Mouse (Mus musculus) embryonic facial prominence, embryonic 14.5 days (tissue): Measurements from ENCODE around the gene Krtap31-2. TPM values are rescaled to one million over a fixed set of nuclear protein-coding genes. Genes with fewer than 3 reads are reported as not detected.

Source experiments
- ATAC-seq: fragments of 200-750 bp; cut with Nextera tagmentation; 2 replicates; pipeline ENCODE4 v1.8.0; 2017; ENCODE audit warnings: low read depth, moderate number of reproducible peaks, moderate TSS enrichment
- DNase-seq: peaks from one replicate; pipeline ENCODE4 v3.0.0-alpha.2; 2015; ENCODE audit warnings: low spot score
- H3K27ac ChIP-seq: fragments of 300-500 bp; sonication (generic); replicated peaks from 2 replicates; pipeline ENCODE4 v1.5.1; 2014; ENCODE audit warnings: low read depth, mild to moderate bottlenecking, low read length, moderate library complexity
- H3K27me3 ChIP-seq: fragments of 300-500 bp; sonication (generic); replicated peaks from 2 replicates; pipeline ENCODE4 v1.6.1; 2014; ENCODE audit warnings: low read length; ENCODE audit not compliant: control insufficient read depth, insufficient read depth
- H3K36me3 ChIP-seq: fragments of 300-500 bp; sonication (generic); 2 replicates; pipeline ENCODE4 v1.6.1; 2014; ENCODE audit warnings: low read length, mixed read lengths; ENCODE audit not compliant: control insufficient read depth, insufficient read depth
- H3K4me1 ChIP-seq: fragments of 300-500 bp; sonication (generic); 2 replicates; pipeline ENCODE4 v1.6.1; 2014; ENCODE audit warnings: antibody characterized with exemption, low read length; ENCODE audit not compliant: control insufficient read depth, insufficient read depth
- H3K4me2 ChIP-seq: fragments of 300-500 bp; sonication (generic); 2 replicates; pipeline ENCODE4 v1.6.1; 2014; ENCODE audit warnings: low read depth, mild to moderate bottlenecking, low read length, moderate library complexity, mixed read lengths
- H3K4me3 ChIP-seq: fragments of 300-500 bp; sonication (generic); 2 replicates; pipeline ENCODE4 v1.5.1; 2014; ENCODE audit warnings: low read depth, mild to moderate bottlenecking, low read length
- H3K9ac ChIP-seq: fragments of 300-500 bp; sonication (generic); 2 replicates; pipeline ENCODE4 v1.6.1; 2014; ENCODE audit warnings: low read depth, mild to moderate bottlenecking, low read length, moderate library complexity, mixed read lengths
- H3K9me3 ChIP-seq: fragments of 300-500 bp; sonication (generic); 2 replicates; pipeline ENCODE4 v1.6.1; 2016; ENCODE audit warnings: low read length; ENCODE audit not compliant: control insufficient read depth
- WGBS: fragments of 180-500 bp; shearing (Covaris S2); extraction: QIAGEN DNeasy Blood & Tissue Kit; methylation state at CpG from one replicate; pipeline ENCODE4 v1.1.7; 2014; 5-methylcytosine and 5-hydroxymethylcytosine counted together
- polyA plus RNA-seq: library from polyadenylated mRNA; unstranded; fragments of >200 nt; fragmentation: Nextera tagmentation; extraction: Ambion mirVana; gene quantifications from 2 replicates; pipeline ENCODE4 v1.2.1, GENCODE M21; 2014

The Krtap31-2 gene
- not detected in 2 replicates for polyA plus RNA-seq

GRCm38 (mm10) chr11:99935991-99936390 lies at the start of gene Krtap31-2:
Gene Krtap31-2 (plus strand): TSS chr11:99936291.
- Histone ChIP-seq H3K4me3 (no peak within 1 kb of the TSS), H3K27ac (no peak within 1 kb of the TSS), H3K9ac (no peak within 1 kb of the TSS), H3K4me1 (no peaks in the 10 kb centered on the region), H3K9me3 (no peaks in the 10 kb centered on the region), H3K27me3 (no peaks in the 10 kb centered on the region), H3K36me3 (no peaks in the 10 kb centered on the region), H3K4me2 (no peak within 1 kb of the TSS)
- ATAC-seq: no peak
- DNase-seq: no peak
- 88% methylated on average over 1 of the region's 1 CpGs for WGBS

DNA sequence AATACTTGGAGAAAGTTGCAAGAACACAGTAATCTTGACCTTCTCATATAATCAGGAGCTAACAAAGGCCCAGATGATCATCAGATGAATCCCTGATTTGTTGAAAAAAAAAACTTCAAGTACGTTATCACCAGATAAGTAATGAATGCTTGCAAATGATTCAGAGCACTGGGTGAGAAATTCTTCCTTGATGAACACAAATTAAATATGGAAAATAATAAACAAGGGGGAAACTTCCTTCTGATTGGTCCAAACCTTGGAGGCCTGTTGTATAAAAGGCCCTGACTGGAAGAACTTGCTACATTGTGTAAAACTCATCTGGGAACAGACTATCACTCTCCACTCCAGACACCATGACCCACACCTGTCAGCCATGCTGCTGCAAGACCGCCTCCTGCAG lies 28.5 kb upstream of the Krtap31-2 start, which contains the start of gene Krtap31-1:
Gene Krtap31-1 (plus strand): TSS at position 301 of the 400 bp plus-strand sequence.
- 73% methylated on average over 1 of the region's 2 CpGs for WGBS
- Histone ChIP-seq H3K4me3 (no peak within 1 kb of the TSS), H3K27ac (no peak within 1 kb of the TSS), H3K9ac (no peak within 1 kb of the TSS), H3K27me3 (no peaks in the 10 kb centered on the region), H3K36me3 (no peaks in the 10 kb centered on the region), H3K4me2 (no peak within 1 kb of the TSS), H3K4me1 (no peaks in the 10 kb centered on the region), H3K9me3 (no peaks in the 10 kb centered on the region)
- ATAC-seq (no peak), DNase-seq (no peak)

- Histone ChIP-seq H3K36me3 (no peaks in the 10 kb centered on the region), H3K9ac (no peak within 1 kb of the TSS), H3K4me1 (no peaks in the 10 kb centered on the region), H3K27ac (no peak within 1 kb of the TSS), H3K4me2 (no peak within 1 kb of the TSS), H3K4me3 (no peak within 1 kb of the TSS), H3K27me3 (no peaks in the 10 kb centered on the region), H3K9me3 (no peaks in the 10 kb centered on the region)
- DNase-seq (no peak), ATAC-seq (no peak)
- WGBS: 81% methylated on average over 3 of the region's 3 CpGs
These were observed 21.6 kb upstream of the Krtap31-2 start, which contains the start of gene Gm11565 for GRCm38 (mm10) chr11:99914451-99914850. Gene Gm11565 (plus strand): TSS chr11:99914751.

- Histone ChIP-seq H3K4me1 (no peaks in the 10 kb centered on the region), H3K9ac (no peak overlapping the region), H3K9me3 (no peaks in the 10 kb centered on the region), H3K36me3 (no peaks in the 10 kb centered on the region), H3K27me3 (no peaks in the 10 kb centered on the region), H3K4me2 (no peak overlapping the region), H3K4me3 (no peak overlapping the region), H3K27ac (no peak overlapping the region)
- 80% methylated on average over 9 of the region's 9 CpGs for WGBS
- ATAC-seq (no peak), DNase-seq (no peak)
These were observed 1.7 kb downstream of the Krtap31-2 start for GRCm38 (mm10) chr11:99937751-99938264.

GRCm38 (mm10) chr11:99948175-99948574 lies 12.1 kb downstream of the Krtap31-2 start, which contains the start of gene Krtap9-5:
Gene Krtap9-5 (plus strand): TSS chr11:99948475.
- Histone ChIP-seq H3K27ac (no peak within 1 kb of the TSS), H3K36me3 (no peaks in the 10 kb centered on the region), H3K9ac (no peak within 1 kb of the TSS), H3K27me3 (no peaks in the 10 kb centered on the region), H3K4me1 (no peaks in the 10 kb centered on the region), H3K4me3 (no peak within 1 kb of the TSS), H3K9me3 (no peaks in the 10 kb centered on the region), H3K4me2 (no peak within 1 kb of the TSS)
- ATAC-seq (no peak), DNase-seq (no peak)
- WGBS: 88% methylated on average over 2 of the region's 2 CpGs

DNA sequence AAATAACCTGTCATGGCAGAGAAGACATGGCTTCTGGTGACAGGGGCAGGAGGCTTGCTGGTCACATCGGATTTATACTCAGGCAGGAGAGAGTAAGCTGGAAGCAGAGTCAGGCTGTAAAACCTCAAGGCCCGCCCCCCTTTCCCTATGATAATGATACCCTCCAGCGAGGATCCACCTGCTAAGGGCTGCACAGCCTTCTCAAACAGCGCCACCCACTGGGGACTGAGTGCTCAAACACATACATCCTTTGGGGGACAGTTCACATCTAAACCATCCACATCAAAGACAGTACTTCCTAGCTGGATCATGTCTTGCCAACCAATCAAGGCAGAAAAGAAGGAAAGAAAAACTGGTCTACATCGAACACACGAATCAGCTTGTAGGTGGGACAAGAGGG lies 28.1 kb downstream of the Krtap31-2 start:
- DNase-seq: no peak
- Histone ChIP-seq H3K9me3 (no peaks in the 10 kb centered on the region), H3K4me1 (no peaks in the 10 kb centered on the region), H3K4me2 (no peak overlapping the region), H3K4me3 (no peak overlapping the region), H3K27me3 (no peaks in the 10 kb centered on the region), H3K9ac (no peak overlapping the region), H3K36me3 (no peaks in the 10 kb centered on the region), H3K27ac (no peak overlapping the region)
- no peak for ATAC-seq
- WGBS: 52% methylated on average over 6 of the region's 6 CpGs

- Histone ChIP-seq H3K4me3 (no peak overlapping the region), H3K9me3 (no peaks in the 10 kb centered on the region), H3K27ac (no peak overlapping the region), H3K4me1 (no peaks in the 10 kb centered on the region), H3K9ac (no peak overlapping the region), H3K27me3 (no peaks in the 10 kb centered on the region), H3K36me3 (no peaks in the 10 kb centered on the region), H3K4me2 (no peak overlapping the region)
- WGBS: 71% methylated on average over 2 of the region's 2 CpGs
- ATAC-seq (no peak), DNase-seq (peak; percentile 13)
These were observed 29.9 kb downstream of the Krtap31-2 start for GRCm38 (mm10) chr11:99965961-99966360.

GRCm38 (mm10) chr11:99978953-99979352 lies 42.9 kb downstream of the Krtap31-2 start, which contains the start of gene Krtap29-1:
Gene Krtap29-1 (minus strand): TSS chr11:99979053.
- no peak for ATAC-seq
- 68% methylated on average over 5 of the region's 5 CpGs for WGBS
- H3K9ac ChIP-seq: no peak within 1 kb of the TSS
- no peak within 1 kb of the TSS for H3K27ac ChIP-seq
- no peaks in the 10 kb centered on the region for H3K4me1 ChIP-seq
- DNase-seq: no peak
- H3K27me3 ChIP-seq: no peaks in the 10 kb centered on the region
- no peaks in the 10 kb centered on the region for H3K36me3 ChIP-seq
- H3K4me2 ChIP-seq: no peak within 1 kb of the TSS
- no peak within 1 kb of the TSS for H3K4me3 ChIP-seq
- H3K9me3 ChIP-seq: peaks cover 3% of the 10 kb centered on the region; the same call in 1 of the 2 replicates

DNA sequence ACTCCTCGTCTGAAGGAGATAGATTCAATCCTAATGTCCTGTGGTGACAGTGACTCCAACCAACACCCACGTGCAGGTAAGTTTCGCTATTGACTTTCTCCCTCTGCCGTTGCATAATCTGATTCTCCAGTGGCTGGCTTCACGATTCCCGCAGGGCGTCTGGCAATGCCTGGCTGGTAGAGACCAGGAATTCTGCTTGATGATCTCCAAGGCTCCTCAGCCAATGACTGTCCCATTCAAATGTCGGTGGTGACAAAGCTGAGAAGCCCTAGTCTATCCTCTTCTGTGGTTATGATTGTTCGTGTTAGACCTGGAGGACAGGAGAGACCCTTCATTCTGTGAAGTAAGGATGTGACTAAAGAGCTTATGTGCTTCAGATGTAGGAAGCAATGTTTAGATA lies 46.6 kb downstream of the Krtap31-2 start:
- DNase-seq: no peak
- 89% methylated on average over 9 of the region's 9 CpGs for WGBS

More for the DNA sequence above, 46.6 kb downstream of the Krtap31-2 start:
- Histone ChIP-seq H3K27ac (no peak overlapping the region), H3K4me3 (no peak overlapping the region), H3K36me3 (no peaks in the 10 kb centered on the region), H3K9ac (no peak overlapping the region), H3K27me3 (no peaks in the 10 kb centered on the region), H3K9me3 (no peaks in the 10 kb centered on the region), H3K4me1 (no peaks in the 10 kb centered on the region), H3K4me2 (no peak overlapping the region)
- ATAC-seq: no peak
